ENCODE assay signal across 16 mouse cellular contexts in genomic region chr7:99097128-99097527, GRCm38 (mm10).
"Had no signal": no experiment of that assay in that cellular context is flagged by ENCODE, and none has a peak within 500 bp of the region (broad histone marks: within the 10 kb centered on the region; RNA-seq: fewer than 3 reads in every experiment).

No protein-coding gene starts in this region.

- H3K27ac ChIP-seq: neural tube, embryonic 13.5 days; neural tube, embryonic 15.5 days; stomach, embryonic 15.5 days; stomach, postnatal 0 days had no signal

- H3K4me2 ChIP-seq: neural tube, embryonic 13.5 days; neural tube, embryonic 15.5 days; stomach, embryonic 15.5 days had no signal

- DNase-seq: retina, postnatal 1 day; right cerebral cortex, adult 18-20 months; right cerebral cortex, postnatal 14 days; right cerebral cortex, postnatal 25 days; right cerebral cortex, postnatal 4 days; spleen, adult 18-20 months; thymus, adult 18-20 months; thymus, adult 2 months; thymus, postnatal 14 days; thymus, postnatal 25 days; thymus, postnatal 36 days; thymus, postnatal 4 days had no signal

- H3K4me3 ChIP-seq: neural tube, embryonic 13.5 days; neural tube, embryonic 15.5 days; stomach, embryonic 15.5 days had no signal

- H3K9me3 ChIP-seq: neural tube, embryonic 13.5 days; neural tube, embryonic 15.5 days; stomach, embryonic 15.5 days had no signal

- H3K27me3 ChIP-seq: neural tube, embryonic 13.5 days; neural tube, embryonic 15.5 days; stomach, embryonic 15.5 days had no signal

- H3K9ac ChIP-seq: neural tube, embryonic 13.5 days; neural tube, embryonic 15.5 days; stomach, embryonic 15.5 days had no signal
